Mouse (Mus musculus) midbrain, embryonic 14.5 days (tissue): Measurements from ENCODE around the gene Tubg1. TPM values are rescaled to one million over a fixed set of nuclear protein-coding genes. Genes with fewer than 3 reads are reported as not detected.

Source experiments
- ATAC-seq: fragments of 200-750 bp; cut with Nextera tagmentation; 2 replicates; pipeline ENCODE4 v1.8.0; 2017; ENCODE audit warnings: moderate number of reproducible peaks, moderate library complexity; ENCODE audit not compliant: low FRiP score, low TSS enrichment
- DNase-seq: peaks from one replicate; pipeline ENCODE4 v3.0.0-alpha.2; 2015
- H3K27ac ChIP-seq: fragments of 300-500 bp; sonication (generic); replicated peaks from 2 replicates; pipeline ENCODE4 v1.5.1; 2014; ENCODE audit warnings: mild to moderate bottlenecking, low read depth, low read length, moderate library complexity
- H3K27me3 ChIP-seq: fragments of 300-500 bp; sonication (generic); 2 replicates; pipeline ENCODE4 v1.6.1; 2014; ENCODE audit warnings: low read length, control low read depth, mixed read lengths; ENCODE audit not compliant: control insufficient read depth, insufficient read depth
- H3K36me3 ChIP-seq: fragments of 300-500 bp; sonication (generic); 2 replicates; pipeline ENCODE4 v1.6.1; 2014; ENCODE audit warnings: low read length, control low read depth; ENCODE audit not compliant: control insufficient read depth, insufficient read depth
- H3K4me1 ChIP-seq: fragments of 300-500 bp; sonication (generic); 2 replicates; pipeline ENCODE4 v1.6.1; 2014; ENCODE audit warnings: mild to moderate bottlenecking, antibody characterized with exemption, low read length, control low read depth; ENCODE audit not compliant: control insufficient read depth, insufficient read depth
- H3K4me2 ChIP-seq: fragments of 300-500 bp; sonication (generic); 2 replicates; pipeline ENCODE4 v1.6.1; 2014; ENCODE audit warnings: mild to moderate bottlenecking, low read length, moderate library complexity
- H3K4me3 ChIP-seq: fragments of 300-500 bp; sonication (generic); replicated peaks from 2 replicates; pipeline ENCODE4 v1.5.1; 2014; ENCODE audit warnings: low read depth, low read length
- H3K9ac ChIP-seq: fragments of 300-500 bp; sonication (generic); replicated peaks from 2 replicates; pipeline ENCODE4 v1.6.1; 2014; ENCODE audit warnings: mild to moderate bottlenecking, low read length, moderate library complexity
- H3K9me3 ChIP-seq: fragments of 300-500 bp; sonication (generic); 2 replicates; pipeline ENCODE4 v1.6.1; 2016; ENCODE audit warnings: low read length, control low read depth, mixed read lengths; ENCODE audit not compliant: control insufficient read depth
- WGBS: fragments of 180-500 bp; shearing (Covaris S2); extraction: QIAGEN DNeasy Blood & Tissue Kit; methylation state at CpG from one replicate; pipeline ENCODE4 v1.1.7; 2014; 5-methylcytosine and 5-hydroxymethylcytosine counted together
- polyA plus RNA-seq: library from polyadenylated mRNA; unstranded; fragments of >200 nt; fragmentation: Nextera tagmentation; extraction: Ambion mirVana; gene quantifications from 2 replicates; pipeline ENCODE4 v1.2.1, GENCODE M21; 2014

Tubg1 gene
- polyA plus RNA-seq, 1 experiment from 2014 or later, result 73.3 TPM

- no peaks in the 10 kb centered on the region for H3K4me1 ChIP-seq
- H3K27me3 ChIP-seq, result no peaks in the 10 kb centered on the region
- peaks cover 16% of the 10 kb centered on the region for H3K36me3 ChIP-seq
- H3K4me2 ChIP-seq, result no peak overlapping the region
- 86% methylated on average over 11 of the region's 11 CpGs for WGBS
- no peak overlapping the region for H3K4me3 ChIP-seq
- H3K27ac ChIP-seq, result no peak overlapping the region
- no peaks in the 10 kb centered on the region for H3K9me3 ChIP-seq
- no peak for ATAC-seq
- no peak overlapping the region for H3K9ac ChIP-seq
- DNase-seq, result no peak
Observed at GRCm38 (mm10) chr11:101128996-101129577, 9.3 kb downstream of the Tubg1 start.

GRCm38 (mm10) chr11:101130056-101130756, 10.5 kb downstream of the Tubg1 start:
- DNase-seq (no peak), ATAC-seq (no peak)
- H3K9ac ChIP-seq, result no peak overlapping the region
- H3K4me2 ChIP-seq, result no peak overlapping the region
- H3K27ac ChIP-seq, result no peak overlapping the region
- H3K9me3 ChIP-seq, result no peaks in the 10 kb centered on the region
- H3K27me3 ChIP-seq, result no peaks in the 10 kb centered on the region
- H3K36me3 ChIP-seq, result peaks cover 16% of the 10 kb centered on the region
- H3K4me3 ChIP-seq, result no peak overlapping the region
- H3K4me1 ChIP-seq, result no peaks in the 10 kb centered on the region
- 54% methylated on average over 18 of the region's 18 CpGs for WGBS

GRCm38 (mm10) chr11:101131187-101131586, 11.4 kb downstream of the Tubg1 start:
- Histone ChIP-seq H3K27ac (no peak overlapping the region), H3K9me3 (no peaks in the 10 kb centered on the region), H3K36me3 (peaks cover 7% of the 10 kb centered on the region), H3K4me3 (no peak overlapping the region), H3K27me3 (no peaks in the 10 kb centered on the region), H3K4me1 (no peaks in the 10 kb centered on the region), H3K9ac (no peak overlapping the region), H3K4me2 (no peak overlapping the region)
- ATAC-seq, result no peak
- 95% methylated on average over 2 of the region's 2 CpGs for WGBS
- no peak for DNase-seq

GRCm38 (mm10) chr11:101131701-101132100, 12.0 kb downstream of the Tubg1 start:
- Histone ChIP-seq H3K4me1 (no peaks in the 10 kb centered on the region), H3K4me3 (no peak overlapping the region), H3K27me3 (no peaks in the 10 kb centered on the region), H3K4me2 (no peak overlapping the region), H3K36me3 (peaks cover 2% of the 10 kb centered on the region), H3K27ac (no peak overlapping the region), H3K9ac (no peak overlapping the region), H3K9me3 (no peaks in the 10 kb centered on the region)
- ATAC-seq (no peak), DNase-seq (peak; percentile 34)
- WGBS, result 86% methylated on average over 6 of the region's 6 CpGs

GRCm38 (mm10) chr11:101133037-101133436, 13.3 kb downstream of the Tubg1 start:
- Histone ChIP-seq H3K9ac (no peak overlapping the region), H3K36me3 (no peaks in the 10 kb centered on the region), H3K9me3 (no peaks in the 10 kb centered on the region), H3K4me3 (no peak overlapping the region), H3K4me2 (no peak overlapping the region), H3K4me1 (no peaks in the 10 kb centered on the region), H3K27ac (no peak overlapping the region), H3K27me3 (no peaks in the 10 kb centered on the region)
- DNase-seq (no peak), ATAC-seq (no peak)
- WGBS, result 89% methylated on average over 12 of the region's 12 CpGs

- no peaks in the 10 kb centered on the region for H3K27me3 ChIP-seq
- H3K4me3 ChIP-seq, result no peak overlapping the region
- no peaks in the 10 kb centered on the region for H3K4me1 ChIP-seq
- ATAC-seq (no peak), DNase-seq (no peak)
- no peak overlapping the region for H3K4me2 ChIP-seq
- no peaks in the 10 kb centered on the region for H3K36me3 ChIP-seq
- H3K9me3 ChIP-seq, result no peaks in the 10 kb centered on the region
- no peak overlapping the region for H3K27ac ChIP-seq
- 86% methylated on average over 13 of the region's 13 CpGs for WGBS
- no peak overlapping the region for H3K9ac ChIP-seq
Observed at GRCm38 (mm10) chr11:101134217-101134865, 14.6 kb downstream of the Tubg1 start.

- H3K4me1 ChIP-seq, result no peaks in the 10 kb centered on the region
- ATAC-seq (no peak), DNase-seq (no peak)
- H3K36me3 ChIP-seq, result no peaks in the 10 kb centered on the region
- H3K27me3 ChIP-seq, result no peaks in the 10 kb centered on the region
- no peaks in the 10 kb centered on the region for H3K9me3 ChIP-seq
- H3K9ac ChIP-seq, result no peak overlapping the region
- no peak overlapping the region for H3K4me3 ChIP-seq
- no peak overlapping the region for H3K27ac ChIP-seq
- no peak overlapping the region for H3K4me2 ChIP-seq
- WGBS, result 80% methylated on average over 7 of the region's 7 CpGs
Observed at GRCm38 (mm10) chr11:101137000-101137399, 17.3 kb downstream of the Tubg1 start.

GRCm38 (mm10) chr11:101138536-101139181, 18.9 kb downstream of the Tubg1 start:
- WGBS, result 31% methylated on average over 15 of the region's 15 CpGs
- DNase-seq (peak; percentile 53), ATAC-seq (no peak; the same call in 1 of the 2 replicates)
- peaks cover 3% of the 10 kb centered on the region; the same call in 1 of the 2 replicates for H3K4me1 ChIP-seq
- H3K4me2 ChIP-seq, result peak overlapping the region; percentile 38
- peak overlapping the region; percentile 34; the same call in 1 of the 2 replicates for H3K9ac ChIP-seq
- H3K4me3 ChIP-seq, result 0 out of 2 replicates have a peak overlapping the region, but pooled peaks have one; percentile 0
- H3K27ac ChIP-seq, result peak overlapping the region; percentile 55; the same call in 1 of the 2 replicates
- H3K9me3 ChIP-seq, result no peaks in the 10 kb centered on the region
- H3K36me3 ChIP-seq, result no peaks in the 10 kb centered on the region
- H3K27me3 ChIP-seq, result no peaks in the 10 kb centered on the region
